Mouse (Mus musculus): Measurements from ENCODE around the gene Gart.
"Not testable (repeated sequence)": the region's sequence is repeated elsewhere in the genome, so short reads cannot be mapped to it uniquely, and the experiment has no call there.

- peak; percentile 14; the same call in 1 of the 2 replicates for TF ChIP-seq CTCF (IDR thresholded peaks at IDR 0.05; ENCODE audit: low read depth)
- not testable (repeated sequence) for TF ChIP-seq EP300 (IDR thresholded peaks at IDR 0.05; ENCODE audit: low read depth)
Observed at GRCm38 (mm10) chr16:91645420-91645819, 1.3 kb downstream of the Gart start.
